Mouse (Mus musculus) thymus, adult 2 months (tissue): Measurements from ENCODE around the gene Crabp2.

Experiments used
- CTCF ChIP-seq: fragments of 200-500 bp; IDR thresholded peaks from 2 replicates; pipeline ENCODE4 v1.5.1; 2012; ENCODE audit warnings: mild to moderate bottlenecking, control low read depth, low read length, moderate library complexity, borderline replicate concordance; ENCODE audit not compliant: control insufficient read depth, poor library complexity, insufficient read depth; ENCODE audit errors: extremely low read depth
- POLR2A ChIP-seq: fragments of 200-500 bp; IDR thresholded peaks from 2 replicates; pipeline ENCODE4 v1.6.1; 2012; ENCODE audit warnings: mild to moderate bottlenecking, low read length, control low read depth, moderate library complexity; ENCODE audit not compliant: control insufficient read depth, poor library complexity, insufficient read depth; ENCODE audit errors: extremely low read depth

DNA sequence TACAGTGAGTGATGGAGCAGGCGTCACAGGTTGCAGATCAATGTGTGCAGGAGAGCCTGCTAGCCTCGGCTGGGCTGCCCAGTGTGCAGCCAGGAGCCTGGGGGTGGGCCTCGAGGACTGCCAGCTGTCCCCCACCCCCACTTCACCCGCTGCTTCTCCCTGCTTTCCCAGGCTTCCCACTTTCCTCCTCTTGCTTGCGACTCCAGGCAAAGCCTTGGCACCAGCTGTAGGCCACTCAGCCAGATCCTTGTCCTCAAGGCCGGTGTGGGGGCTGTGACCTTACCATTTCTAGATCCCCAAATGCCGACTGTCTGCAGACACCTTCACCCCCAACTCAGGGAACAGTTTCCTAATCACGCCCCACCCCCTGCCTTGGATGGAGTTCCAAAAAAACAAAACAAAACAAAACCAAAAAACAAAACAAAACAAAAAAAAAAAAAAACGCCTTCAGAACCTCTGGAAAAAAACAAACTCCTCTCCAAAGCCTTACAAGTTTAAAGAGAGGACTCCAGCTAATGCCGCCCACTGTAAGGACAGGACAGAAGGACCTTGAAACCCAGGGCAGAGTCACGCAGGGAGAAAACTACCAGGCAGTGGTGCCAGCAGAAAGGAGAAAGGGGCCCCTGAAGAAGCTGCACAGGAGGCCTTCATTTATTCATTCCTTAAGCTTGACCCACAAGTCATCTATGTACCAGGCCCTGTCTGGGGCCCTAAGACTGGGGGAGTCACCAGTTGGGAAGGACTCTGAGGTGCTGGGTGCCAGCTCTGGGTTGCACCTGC, 52.5 kb downstream of the Crabp2 start:
- TF ChIP-seq POLR2A (no peak), CTCF (no peak)
